Mouse (Mus musculus) limb, embryonic 11.5 days (tissue): ENCODE results near the gene Mipol1. TPM values are rescaled to one million over a fixed set of nuclear protein-coding genes. Genes with fewer than 3 reads are reported as not detected.

Experiments used
- ATAC-seq: fragments of 200-750 bp; cut with Nextera tagmentation; 2 replicates; pipeline ENCODE4 v1.8.0; 2017; ENCODE audit warnings: low read depth; ENCODE audit not compliant: insufficient number of reproducible peaks, low FRiP score, low TSS enrichment
- DNase-seq: peaks from one replicate; pipeline ENCODE4 v3.0.0-alpha.2; 2015; ENCODE audit warnings: low spot score
- H3K27ac ChIP-seq: fragments of 300-500 bp; sonication (generic); replicated peaks from 2 replicates; pipeline ENCODE4 v1.5.1; 2014; ENCODE audit warnings: low read depth, mild to moderate bottlenecking, low read length
- H3K27me3 ChIP-seq: fragments of 300-500 bp; sonication (generic); 2 replicates; pipeline ENCODE4 v1.6.1; 2014; ENCODE audit warnings: mild to moderate bottlenecking, low read length, mixed read lengths; ENCODE audit not compliant: control insufficient read depth, insufficient read depth
- H3K36me3 ChIP-seq: fragments of 300-500 bp; sonication (generic); 2 replicates; pipeline ENCODE4 v1.6.1; 2014; ENCODE audit warnings: mild to moderate bottlenecking, low read length, moderate library complexity, mixed read lengths; ENCODE audit not compliant: control insufficient read depth, insufficient read depth
- H3K4me1 ChIP-seq: fragments of 300-500 bp; sonication (generic); 2 replicates; pipeline ENCODE4 v1.6.1; 2014; ENCODE audit warnings: low read length, mixed read lengths; ENCODE audit not compliant: control insufficient read depth, insufficient read depth
- H3K4me2 ChIP-seq: fragments of 300-500 bp; sonication (generic); 2 replicates; pipeline ENCODE4 v1.6.1; 2014; ENCODE audit warnings: low read depth, mild to moderate bottlenecking, moderate library complexity; ENCODE audit not compliant: severe bottlenecking
- H3K4me3 ChIP-seq: fragments of 300-500 bp; sonication (generic); 2 replicates; pipeline ENCODE4 v1.5.1; 2014; ENCODE audit warnings: low read depth, low read length
- H3K9ac ChIP-seq: fragments of 300-500 bp; sonication (generic); 2 replicates; pipeline ENCODE4 v1.6.1; 2014; ENCODE audit warnings: mild to moderate bottlenecking, low read length
- H3K9me3 ChIP-seq: fragments of 300-500 bp; sonication (generic); 2 replicates; pipeline ENCODE4 v1.6.1; 2016; ENCODE audit warnings: low read length; ENCODE audit not compliant: control insufficient read depth
- WGBS: fragments of 180-500 bp; shearing (Covaris S2); extraction: QIAGEN DNeasy Blood & Tissue Kit; methylation state at CpG from one replicate; pipeline ENCODE4 v1.1.7; 2014; 5-methylcytosine and 5-hydroxymethylcytosine counted together
- polyA plus RNA-seq: library from polyadenylated mRNA; unstranded; fragments of >200 nt; fragmentation: Nextera tagmentation; extraction: Ambion mirVana; gene quantifications from 2 replicates; pipeline ENCODE4 v1.2.1, GENCODE M21; 2014

The Mipol1 gene
- polyA plus RNA-seq, 1 experiment from 2014 or later = 9.1 TPM

DNA sequence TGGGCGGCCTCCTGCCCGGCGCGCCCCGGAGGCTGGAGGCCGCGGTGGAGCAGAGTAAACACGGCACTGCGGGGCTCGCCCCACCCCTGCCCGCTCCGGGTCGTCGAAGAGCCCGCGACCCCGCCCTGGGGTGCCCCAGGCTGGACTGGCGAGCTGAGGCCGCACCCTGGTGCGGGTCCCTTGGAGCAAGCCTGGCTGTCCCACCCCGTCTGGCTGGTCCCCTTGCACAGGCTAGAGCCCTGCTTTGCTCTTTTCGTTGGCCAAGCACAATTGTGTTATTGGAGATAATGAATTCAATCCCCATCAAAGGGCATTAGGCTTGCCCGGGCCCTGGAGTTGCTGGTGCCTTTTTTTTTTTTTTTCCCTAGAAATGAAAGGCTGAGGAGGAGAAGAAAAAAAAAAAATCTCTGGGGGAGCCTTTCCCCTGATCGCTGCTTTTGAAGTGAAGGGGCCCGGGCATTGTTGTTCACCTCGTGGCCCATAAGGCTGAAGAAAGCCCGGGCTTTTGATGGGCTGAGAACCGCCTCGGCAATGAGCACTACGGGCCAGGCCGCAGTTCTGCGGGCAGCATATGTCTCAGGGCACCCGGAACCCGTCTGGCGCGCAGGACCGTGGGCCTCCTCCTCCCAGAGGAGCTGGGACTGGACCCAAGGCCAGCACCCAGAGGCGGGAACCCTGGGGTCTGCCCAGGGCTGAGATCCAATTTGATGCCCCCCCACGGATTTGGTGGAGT, 304.8 kb downstream of the Mipol1 start:
- Histone ChIP-seq H3K9ac (no peak overlapping the region), H3K27ac (no peak overlapping the region), H3K4me3 (no peak overlapping the region), H3K4me2 (peak overlapping the region; percentile 10; the same call in 1 of the 2 replicates), H3K4me1 (no peaks in the 10 kb centered on the region), H3K9me3 (no peaks in the 10 kb centered on the region), H3K27me3 (peaks cover 57% of the 10 kb centered on the region), H3K36me3 (no peaks in the 10 kb centered on the region)
- DNase-seq (peak; percentile 48), ATAC-seq (peak; percentile 22; the same call in 1 of the 2 replicates)
- WGBS = under 1% methylated on average over 38 of the region's 39 CpGs

DNA sequence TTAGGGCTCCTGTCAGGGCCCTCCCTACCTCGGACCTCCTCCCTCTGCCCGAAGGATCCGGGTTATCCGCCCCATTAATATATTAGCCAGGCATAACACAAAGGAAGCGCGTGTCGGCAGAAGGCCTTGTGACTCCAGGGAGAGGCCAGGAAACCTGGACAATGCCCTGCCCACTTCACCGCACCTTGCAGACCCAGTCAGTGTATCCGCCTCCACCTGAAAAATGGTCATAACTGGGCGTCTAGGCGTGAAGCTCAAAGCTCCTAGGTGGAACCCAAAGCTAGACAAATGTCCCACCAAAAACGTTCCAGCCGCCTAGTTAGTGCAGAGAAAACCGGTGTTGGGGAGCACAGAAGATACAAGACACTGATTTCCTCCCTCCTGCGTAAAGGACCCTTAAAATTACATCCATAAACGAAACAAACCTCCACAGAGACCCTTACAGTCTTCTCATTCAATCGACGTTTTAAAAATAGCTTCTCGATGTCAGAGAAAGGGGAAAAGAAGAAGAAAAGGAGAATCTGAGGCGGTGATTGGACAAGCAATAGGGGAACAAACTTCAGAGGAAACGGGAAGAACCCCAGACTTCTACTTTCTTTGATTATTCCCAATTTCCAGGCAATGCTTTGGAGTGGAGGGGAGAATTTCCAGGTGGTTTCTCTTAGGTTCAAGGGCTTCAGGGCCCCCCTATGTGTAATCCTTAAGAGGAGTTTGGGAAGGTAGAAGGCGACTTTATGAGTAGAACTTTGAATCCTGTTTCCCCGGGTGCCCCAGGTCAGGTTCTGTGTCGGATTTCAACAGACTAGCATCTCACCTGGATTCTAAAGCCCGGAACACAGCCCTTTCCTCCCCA, 306.1 kb downstream of the Mipol1 start:
- no peaks in the 10 kb centered on the region for H3K4me1 ChIP-seq

DNA sequence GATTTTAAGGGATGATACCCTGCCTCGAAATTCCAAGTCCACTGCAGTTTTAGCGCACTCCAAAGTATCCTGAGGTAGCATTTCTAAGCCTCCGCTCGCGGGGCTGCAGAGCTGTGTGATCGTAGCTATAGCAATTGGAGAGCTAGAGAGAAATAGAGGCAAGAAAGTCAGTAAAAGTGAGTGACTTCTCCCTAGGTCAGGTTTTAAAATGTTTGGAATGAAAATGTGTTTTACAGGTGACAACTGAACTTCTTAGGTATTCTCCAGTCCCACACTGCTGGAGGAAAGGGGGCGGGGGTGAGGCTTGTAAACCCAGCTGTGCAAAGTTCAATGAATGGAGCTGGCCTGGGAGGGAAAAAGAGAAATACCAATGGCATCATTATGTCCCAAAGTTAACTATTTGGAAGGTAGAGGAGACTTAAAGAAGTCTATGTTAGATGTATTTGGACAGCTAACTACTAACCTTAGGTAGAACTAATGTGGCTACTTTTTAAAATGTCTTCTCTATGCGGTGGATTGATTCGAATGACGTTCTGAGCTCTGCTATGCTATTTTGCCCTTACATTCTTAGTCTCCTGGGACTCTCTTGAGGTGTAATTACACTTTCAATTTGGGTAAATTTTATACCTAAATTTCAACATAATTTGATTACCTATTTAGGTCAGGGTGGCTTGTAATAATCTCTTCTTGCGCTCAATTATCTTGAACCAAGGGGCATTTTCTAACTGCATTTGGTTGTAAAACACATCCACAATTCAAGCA, 306.9 kb downstream of the Mipol1 start:
- no peak for DNase-seq

More for the DNA sequence above, 306.1 kb downstream of the Mipol1 start:
- Histone ChIP-seq H3K27ac (no peak overlapping the region), H3K9me3 (no peaks in the 10 kb centered on the region), H3K9ac (no peak overlapping the region), H3K27me3 (peaks cover 63% of the 10 kb centered on the region), H3K4me3 (no peak overlapping the region), H3K4me2 (no peak overlapping the region), H3K36me3 (no peaks in the 10 kb centered on the region)
- no peak for ATAC-seq
- peak; percentile 56 for DNase-seq
- WGBS = 1% methylated on average over 25 of the region's 25 CpGs

DNA sequence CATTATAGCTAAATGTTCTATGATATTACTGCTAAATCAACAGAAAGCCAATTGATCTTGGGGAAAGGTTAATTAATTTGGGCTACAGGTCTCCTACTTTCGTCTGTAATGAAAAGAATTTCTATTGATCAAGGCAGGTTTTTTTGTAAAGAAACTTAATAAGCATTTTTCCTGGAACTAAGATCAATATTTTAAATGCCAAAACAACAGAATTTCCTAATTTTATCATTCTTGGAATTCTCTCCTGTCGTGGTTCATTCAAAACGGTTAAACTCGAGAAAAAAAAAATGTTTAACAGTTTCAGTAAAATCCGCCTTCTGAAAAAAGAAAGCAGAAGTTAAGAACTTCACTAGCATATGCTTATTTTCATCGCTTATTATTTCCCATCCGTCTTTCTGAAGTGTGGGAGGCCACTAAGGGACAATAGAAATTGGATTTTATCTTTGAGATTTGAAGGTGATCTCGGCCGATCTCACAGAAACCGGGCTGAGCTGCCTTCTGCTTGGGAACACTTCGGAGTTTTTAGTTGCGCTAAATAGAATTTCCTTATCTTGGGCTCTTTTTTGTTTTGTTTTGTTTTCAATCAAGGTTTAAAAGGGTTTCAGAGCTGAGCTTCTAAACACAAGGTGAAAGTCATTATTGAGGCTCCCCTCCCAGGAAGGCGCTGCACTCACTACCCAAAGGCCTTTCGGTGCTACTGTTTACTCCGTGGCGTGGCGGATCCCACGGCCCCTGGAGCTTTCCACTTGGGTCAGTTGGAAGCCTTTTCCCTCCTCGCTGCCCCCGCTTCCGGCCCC, 307.8 kb downstream of the Mipol1 start:
- no peak overlapping the region for H3K9ac ChIP-seq
- DNase-seq = peak; percentile 58
- H3K9me3 ChIP-seq = no peaks in the 10 kb centered on the region
- no peaks in the 10 kb centered on the region for H3K36me3 ChIP-seq
- peak overlapping the region; percentile 80 for H3K4me2 ChIP-seq
- peaks cover 69% of the 10 kb centered on the region for H3K27me3 ChIP-seq
- peaks cover 7% of the 10 kb centered on the region for H3K4me1 ChIP-seq
- no peak for ATAC-seq
- H3K4me3 ChIP-seq = peak overlapping the region; percentile 38
- H3K27ac ChIP-seq = no peak overlapping the region
- 2% methylated on average over 21 of the region's 21 CpGs for WGBS

More for the DNA sequence above, 306.9 kb downstream of the Mipol1 start:
- H3K4me3 ChIP-seq = no peak overlapping the region
- 2% methylated on average over 11 of the region's 11 CpGs for WGBS
- H3K27me3 ChIP-seq = peaks cover 68% of the 10 kb centered on the region
- H3K9ac ChIP-seq = no peak overlapping the region
- no peaks in the 10 kb centered on the region for H3K4me1 ChIP-seq
- no peak overlapping the region for H3K27ac ChIP-seq
- H3K4me2 ChIP-seq = no peak overlapping the region
- no peak for ATAC-seq
- no peaks in the 10 kb centered on the region for H3K9me3 ChIP-seq
- H3K36me3 ChIP-seq = no peaks in the 10 kb centered on the region

DNA sequence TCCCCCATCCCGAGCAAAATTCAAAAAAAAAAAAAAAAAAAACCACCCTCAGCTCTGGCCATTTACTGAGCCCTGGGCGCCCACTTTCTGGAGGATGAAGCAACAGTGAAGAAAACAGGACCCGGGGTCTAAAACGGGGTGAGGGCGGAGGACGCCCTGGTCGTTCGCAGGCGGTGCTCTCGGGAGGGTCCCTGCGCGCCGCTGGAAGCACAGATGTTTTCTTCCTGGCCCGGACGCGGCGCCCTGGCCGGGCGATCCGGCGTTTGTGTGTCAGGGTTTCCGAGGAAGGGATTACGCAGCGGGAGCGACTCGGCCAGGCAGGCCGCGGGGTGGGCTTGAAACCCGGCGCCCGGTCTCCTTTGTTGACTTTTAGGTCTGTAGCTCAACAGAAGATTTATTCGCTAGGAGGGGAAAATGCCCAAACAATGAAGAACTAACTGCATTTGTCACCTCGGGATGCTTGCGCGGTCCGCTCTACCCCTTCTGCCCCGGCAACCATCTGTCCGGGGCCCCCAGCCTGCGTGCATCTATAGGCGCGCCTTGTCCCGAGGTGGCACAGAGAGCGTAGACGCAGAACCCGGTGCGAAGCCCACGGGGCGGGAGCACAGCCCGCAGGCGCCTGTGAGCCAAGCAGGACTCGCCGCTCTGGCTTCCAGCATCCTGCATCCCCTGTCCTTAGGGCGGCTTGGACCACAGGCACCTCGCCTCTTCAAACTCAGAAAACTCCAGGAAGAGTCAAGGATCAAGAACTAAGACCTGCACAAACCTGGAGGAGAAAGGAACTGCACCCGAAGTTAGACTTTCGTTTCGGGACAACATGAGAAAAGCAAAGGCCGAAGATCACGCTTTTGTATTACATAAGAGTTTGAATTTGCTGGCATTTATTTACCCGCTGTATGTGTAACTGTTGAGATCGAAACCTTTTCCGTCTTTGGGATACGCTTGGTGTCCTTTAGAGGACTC, 308.6 kb downstream of the Mipol1 start:
- peak overlapping the region; percentile 80 for H3K4me2 ChIP-seq
- WGBS = under 1% methylated on average over 63 of the region's 63 CpGs
- H3K4me1 ChIP-seq = peaks cover 8% of the 10 kb centered on the region
- 0 out of 2 replicates have a peak, but pooled peaks have one; percentile 28 for ATAC-seq
- no peak overlapping the region for H3K27ac ChIP-seq
- H3K27me3 ChIP-seq = peaks cover 67% of the 10 kb centered on the region
- H3K9ac ChIP-seq = no peak overlapping the region
- DNase-seq = peak; percentile 80
- H3K4me3 ChIP-seq = peak overlapping the region; percentile 38
- no peaks in the 10 kb centered on the region for H3K36me3 ChIP-seq
- H3K9me3 ChIP-seq = no peaks in the 10 kb centered on the region

DNA sequence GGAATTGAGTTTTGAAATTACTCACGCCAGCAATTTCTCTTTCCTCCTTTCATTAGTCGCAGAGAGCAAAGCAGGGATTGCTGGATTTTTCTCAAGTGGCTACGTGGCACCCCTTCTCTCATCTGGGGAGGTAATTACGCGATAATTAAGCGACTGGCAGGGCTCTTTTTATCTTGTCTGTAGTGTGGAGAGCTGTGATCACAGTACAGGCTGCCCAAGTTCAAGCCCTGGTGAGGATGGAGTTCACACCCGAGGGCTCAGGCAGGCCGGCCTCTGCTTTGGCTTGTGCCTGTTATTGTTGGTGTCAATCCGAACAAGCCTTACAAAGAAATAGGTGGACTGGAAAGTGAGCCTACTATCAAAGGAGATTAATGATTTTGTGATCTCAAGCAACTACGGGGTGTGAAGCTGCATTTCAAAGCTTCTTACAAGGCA, 309.3 kb downstream of the Mipol1 start:
- no peak overlapping the region for H3K4me3 ChIP-seq
- H3K36me3 ChIP-seq = no peaks in the 10 kb centered on the region
- H3K4me1 ChIP-seq = peaks cover 8% of the 10 kb centered on the region
- 2% methylated on average over 10 of the region's 10 CpGs for WGBS
- no peak overlapping the region for H3K27ac ChIP-seq
- no peak for ATAC-seq
- H3K27me3 ChIP-seq = peaks cover 62% of the 10 kb centered on the region
- no peaks in the 10 kb centered on the region for H3K9me3 ChIP-seq
- no peak overlapping the region for H3K4me2 ChIP-seq
- DNase-seq = peak; percentile 69
- no peak overlapping the region for H3K9ac ChIP-seq

DNA sequence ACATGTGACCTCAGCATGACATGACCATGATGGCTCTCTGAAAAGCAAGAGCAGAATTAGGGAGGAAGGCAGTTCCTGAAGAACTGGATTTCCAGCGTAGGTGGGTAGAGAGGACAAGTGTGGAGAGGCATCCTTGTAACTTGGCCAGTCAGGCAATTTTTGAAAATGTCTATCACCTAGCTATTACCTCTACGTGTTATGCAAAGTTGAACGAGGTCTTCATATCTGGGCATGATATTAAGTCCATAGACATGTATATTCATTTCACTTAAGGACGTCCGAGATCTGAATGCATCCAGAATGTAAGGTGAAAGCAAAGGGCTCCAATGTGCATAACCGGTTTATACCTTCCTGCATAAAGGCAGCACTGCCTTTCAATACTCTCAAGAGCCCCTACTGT, 310.9 kb downstream of the Mipol1 start:
- H3K9me3 ChIP-seq = no peaks in the 10 kb centered on the region
- ATAC-seq (no peak), DNase-seq (no peak)
- H3K4me3 ChIP-seq = no peak overlapping the region
- H3K27ac ChIP-seq = no peak overlapping the region
- H3K4me2 ChIP-seq = no peak overlapping the region
- H3K36me3 ChIP-seq = no peaks in the 10 kb centered on the region
- 8% methylated on average over 6 of the region's 6 CpGs for WGBS
- H3K4me1 ChIP-seq = peaks cover 13% of the 10 kb centered on the region
- peaks cover 59% of the 10 kb centered on the region for H3K27me3 ChIP-seq
- no peak overlapping the region for H3K9ac ChIP-seq
